Mouse (Mus musculus) intestine, embryonic 15.5 days (tissue): ENCODE results near the gene Ehd4. TPM values are rescaled to one million over a fixed set of nuclear protein-coding genes. Genes with fewer than 3 reads are reported as not detected.

Experiments
- ATAC-seq: fragments of 200-750 bp; cut with Nextera tagmentation; 2 replicates; pipeline ENCODE4 v1.8.0; 2017; ENCODE audit warnings: moderate TSS enrichment, moderate library complexity
- H3K27ac ChIP-seq: fragments of 300-500 bp; sonication (generic); 2 replicates; pipeline ENCODE4 v1.5.1; 2015; ENCODE audit warnings: mild to moderate bottlenecking, inconsistent platforms
- H3K27me3 ChIP-seq: fragments of 300-500 bp; sonication (generic); replicated peaks from 2 replicates; pipeline ENCODE4 v1.6.1; 2015; ENCODE audit warnings: inconsistent platforms
- H3K36me3 ChIP-seq: fragments of 300-500 bp; sonication (generic); 2 replicates; pipeline ENCODE4 v1.6.1; 2015; ENCODE audit warnings: inconsistent platforms
- H3K4me1 ChIP-seq: fragments of 300-500 bp; sonication (generic); replicated peaks from 2 replicates; pipeline ENCODE4 v1.6.1; 2015; ENCODE audit warnings: inconsistent platforms
- H3K4me2 ChIP-seq: fragments of 300-500 bp; sonication (generic); replicated peaks from 2 replicates; pipeline ENCODE4 v1.6.1; 2015; ENCODE audit warnings: mild to moderate bottlenecking, inconsistent platforms
- H3K4me3 ChIP-seq: fragments of 300-500 bp; sonication (generic); replicated peaks from 2 replicates; pipeline ENCODE4 v1.5.1; 2015; ENCODE audit warnings: inconsistent platforms
- H3K9ac ChIP-seq: fragments of 300-500 bp; sonication (generic); 2 replicates; pipeline ENCODE4 v1.6.1; 2015; ENCODE audit warnings: inconsistent platforms
- H3K9me3 ChIP-seq: fragments of 300-500 bp; sonication (generic); 2 replicates; pipeline ENCODE4 v1.6.1; 2016; ENCODE audit warnings: inconsistent platforms
- WGBS: fragments of 180-500 bp; shearing (Covaris S2); methylation state at CpG from one replicate; pipeline ENCODE4 v1.1.7; 2015; 5-methylcytosine and 5-hydroxymethylcytosine counted together
- polyA plus RNA-seq: library from polyadenylated mRNA; unstranded; fragments of >200 nt; fragmentation: Nextera tagmentation; extraction: Ambion mirVana; gene quantifications from 2 replicates; pipeline ENCODE4 v1.2.1, GENCODE M21; 2015

Gene Ehd4
- polyA plus RNA-seq, 1 experiment from 2014 or later, result 50.1 TPM

GRCm38 (mm10) chr2:120040991-120041390, 113.4 kb downstream of the Ehd4 start:
- Histone ChIP-seq H3K4me2 (no peak overlapping the region), H3K27ac (no peak overlapping the region), H3K4me1 (peaks cover 15% of the 10 kb centered on the region), H3K4me3 (no peak overlapping the region), H3K27me3 (no peaks in the 10 kb centered on the region), H3K9me3 (no peaks in the 10 kb centered on the region), H3K36me3 (peaks cover 14% of the 10 kb centered on the region), H3K9ac (no peak overlapping the region)
- ATAC-seq, result no peak
- WGBS, result 84% methylated on average over 5 of the region's 5 CpGs

Other genes with a start within 250 kb of the Ehd4 start
- gene Mapkbp1, start 181.9 kb downstream of the Ehd4 start, polyA plus RNA-seq, result 2.2 TPM in 2 replicates
- 15.5 and 17.8 TPM in 2 replicates for gene Jmjd7, start 127.1 kb downstream of the Ehd4 start, polyA plus RNA-seq
- gene Gm28042, start 127.1 kb downstream of the Ehd4 start, polyA plus RNA-seq, result 2.2 TPM in 2 replicates
- 0.75 and 1.4 TPM in 2 replicates for gene Pla2g4b, start 121.2 kb downstream of the Ehd4 start, polyA plus RNA-seq
- 0.06 and 0.09 TPM in 2 replicates for gene Pla2g4e, start 90.7 kb upstream of the Ehd4 start, polyA plus RNA-seq
- gene Pla2g4d, start 134.6 kb upstream of the Ehd4 start, polyA plus RNA-seq, result not detected in 2 replicates
- gene Pla2g4f, start 159.6 kb upstream of the Ehd4 start, polyA plus RNA-seq, result 0.24 and 0.29 TPM in 2 replicates
- 18.2 and 18.4 TPM in 2 replicates for gene Vps39, start 198.5 kb upstream of the Ehd4 start, polyA plus RNA-seq
- 7.3 and 8.5 TPM in 2 replicates for gene Ganc, start 249.3 kb upstream of the Ehd4 start, polyA plus RNA-seq
- gene Tmem87a, start 249.5 kb upstream of the Ehd4 start, polyA plus RNA-seq, result 10.6 and 11.3 TPM in 2 replicates